Mouse (Mus musculus): ENCODE measurements around the gene Polr3e.

GRCm38 (mm10) chr7:120873083-120873482 lies 44.5 kb upstream of the Polr3e start:
- TF ChIP-seq CTCF (IDR thresholded peaks at IDR 0.05; ENCODE audit: borderline replicate concordance, insufficient read depth, low read depth, low read length) = no peak
- TF ChIP-seq POLR2A (IDR thresholded peaks at IDR 0.05; ENCODE audit: borderline replicate concordance, insufficient read depth, low read length) = no peak
